Mouse (Mus musculus) forebrain, postnatal 0 days (tissue): Measurements from ENCODE around the gene Zfp428. TPM values are rescaled to one million over a fixed set of nuclear protein-coding genes. Genes with fewer than 3 reads are reported as not detected.

Source experiments
- ATAC-seq: fragments of 200-750 bp; cut with Nextera tagmentation; 2 replicates; pipeline ENCODE4 v1.8.0; 2017; ENCODE audit warnings: mild to moderate bottlenecking, moderate library complexity
- DNase-seq: peaks from one replicate; pipeline ENCODE4 v3.0.0-alpha.2; 2015
- H3K27ac ChIP-seq: fragments of 300-500 bp; sonication (generic); 2 replicates; pipeline ENCODE4 v1.5.1; 2014; ENCODE audit warnings: low read depth, mild to moderate bottlenecking, antibody characterized with exemption, low read length, moderate library complexity, mixed read lengths
- H3K27me3 ChIP-seq: fragments of 300-500 bp; sonication (generic); 2 replicates; pipeline ENCODE4 v1.6.1; 2014; ENCODE audit warnings: mild to moderate bottlenecking, low read length, mixed read lengths; ENCODE audit not compliant: insufficient read depth
- H3K36me3 ChIP-seq: fragments of 300-500 bp; sonication (generic); 2 replicates; pipeline ENCODE4 v1.6.1; 2014; ENCODE audit warnings: mild to moderate bottlenecking, moderate library complexity; ENCODE audit not compliant: insufficient read depth
- H3K4me1 ChIP-seq: fragments of 300-500 bp; sonication (generic); 2 replicates; pipeline ENCODE4 v1.6.1; 2014; ENCODE audit warnings: antibody characterized with exemption; ENCODE audit not compliant: insufficient read depth
- H3K4me2 ChIP-seq: fragments of 300-500 bp; sonication (generic); 2 replicates; pipeline ENCODE4 v1.6.1; 2014; ENCODE audit warnings: low read depth, mild to moderate bottlenecking, moderate library complexity
- H3K4me3 ChIP-seq: fragments of 300-500 bp; sonication (generic); 2 replicates; pipeline ENCODE4 v1.5.1; 2014; ENCODE audit warnings: low read depth, low read length, mixed read lengths
- H3K9ac ChIP-seq: fragments of 300-500 bp; sonication (generic); 2 replicates; pipeline ENCODE4 v1.6.1; 2014; ENCODE audit warnings: mild to moderate bottlenecking
- H3K9me3 ChIP-seq: fragments of 300-500 bp; sonication (generic); 2 replicates; pipeline ENCODE4 v1.6.1; 2016; ENCODE audit warnings: low read length
- CTCF ChIP-seq: sonication (generic); IDR thresholded peaks from 2 replicates; pipeline ENCODE4 v1.5.1; 2016; ENCODE audit warnings: antibody characterized with exemption, control low read depth, low read depth
- WGBS: fragments of 180-500 bp; shearing (Covaris S2); extraction: QIAGEN DNeasy Blood & Tissue Kit; methylation state at CpG from one replicate; pipeline ENCODE4 v1.1.7; 2014; 5-methylcytosine and 5-hydroxymethylcytosine counted together
- polyA plus RNA-seq: library from polyadenylated mRNA; unstranded; fragments of >200 nt; fragmentation: Nextera tagmentation; extraction: Ambion mirVana; gene quantifications from 2 replicates; pipeline ENCODE4 v1.2.1, GENCODE M21; 2015
- total RNA-seq: library from RNA; depleted of rRNA; stranded (reverse); fragments of >200 nt; gene quantifications from 2 replicates; pipeline ENCODE4 v1.2.3, GENCODE M21; 2014; rRNA removed

Zfp428 gene
- 196 and 242 TPM in 2 replicates for total RNA-seq
- 258 and 279 TPM in 2 replicates for polyA plus RNA-seq

- no peak for TF ChIP-seq CTCF
- peak; percentile 95 for DNase-seq
- 3% methylated on average over 83 of the region's 84 CpGs for WGBS
- H3K36me3 ChIP-seq = peaks cover 26% of the 10 kb centered on the region
- H3K27me3 ChIP-seq = no peaks in the 10 kb centered on the region
- H3K4me1 ChIP-seq = peaks cover 18% of the 10 kb centered on the region
- peak within 1 kb of the TSS; percentile 67 for H3K4me3 ChIP-seq
- H3K27ac ChIP-seq = peak within 1 kb of the TSS; percentile 100
- peak within 1 kb of the TSS; percentile 94 for H3K9ac ChIP-seq
- H3K9me3 ChIP-seq = no peaks in the 10 kb centered on the region
- ATAC-seq = peak; percentile 89
- H3K4me2 ChIP-seq = peak within 1 kb of the TSS; percentile 71
Measured at GRCm38 (mm10) chr7:24506838-24507725, at the start of gene Zfp428. Gene Zfp428, plus strand, starts transcription at chr7:24507006.

DNA sequence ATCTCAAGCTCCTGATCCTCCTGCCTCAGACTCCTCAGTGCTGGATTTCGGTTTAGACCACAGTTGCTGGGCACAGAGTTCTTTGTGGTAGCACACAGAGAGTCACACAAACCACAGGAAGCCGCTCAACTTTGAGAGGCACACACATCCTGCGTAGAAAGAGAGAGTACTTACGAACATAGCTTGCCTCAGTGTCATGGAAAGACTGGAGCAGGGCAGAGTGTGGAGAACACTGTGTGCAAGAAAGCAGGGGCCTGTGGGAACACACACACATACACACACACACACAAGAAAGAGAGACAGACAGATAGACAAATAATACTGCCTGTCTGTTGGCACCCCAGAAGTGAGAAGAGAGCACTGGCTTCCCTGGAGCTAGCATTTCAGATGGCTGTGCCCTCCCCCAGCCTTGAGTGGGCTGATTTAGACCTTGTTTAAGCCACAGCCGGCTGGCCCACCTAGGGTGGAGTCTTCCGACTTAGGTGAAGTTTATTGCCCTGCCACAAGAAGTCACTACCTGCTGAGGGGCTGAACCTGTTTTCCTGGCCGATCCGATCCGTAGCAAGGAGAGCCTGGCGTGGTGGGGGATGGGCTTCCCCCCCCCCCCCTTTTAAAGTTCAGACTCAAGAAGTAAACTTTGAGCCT lies 49.0 kb upstream of the Zfp428 start:
- ATAC-seq (no peak), DNase-seq (no peak)
- Histone ChIP-seq H3K4me3 (no peak overlapping the region), H3K9ac (no peak overlapping the region), H3K9me3 (no peaks in the 10 kb centered on the region), H3K36me3 (no peaks in the 10 kb centered on the region), H3K4me2 (no peak overlapping the region), H3K27ac (no peak overlapping the region), H3K4me1 (no peaks in the 10 kb centered on the region), H3K27me3 (no peaks in the 10 kb centered on the region; the same call in 1 of the 2 replicates)
- 71% methylated on average over 10 of the region's 10 CpGs for WGBS
- TF ChIP-seq CTCF = no peak

GRCm38 (mm10) chr7:24459440-24459839 lies 47.4 kb upstream of the Zfp428 start:
- H3K9ac ChIP-seq = no peak overlapping the region
- DNase-seq (no peak), ATAC-seq (no peak)
- no peak for TF ChIP-seq CTCF
- no peak overlapping the region for H3K4me3 ChIP-seq
- H3K27ac ChIP-seq = no peak overlapping the region
- H3K4me1 ChIP-seq = no peaks in the 10 kb centered on the region
- no peaks in the 10 kb centered on the region; the same call in none of the 2 replicates for H3K27me3 ChIP-seq
- 76% methylated on average over 5 of the region's 5 CpGs for WGBS
- no peaks in the 10 kb centered on the region for H3K9me3 ChIP-seq
- no peak overlapping the region for H3K4me2 ChIP-seq
- H3K36me3 ChIP-seq = no peaks in the 10 kb centered on the region

- Histone ChIP-seq H3K9ac (no peak overlapping the region), H3K4me1 (no peaks in the 10 kb centered on the region), H3K4me3 (no peak overlapping the region), H3K9me3 (no peaks in the 10 kb centered on the region), H3K27ac (no peak overlapping the region), H3K27me3 (no peaks in the 10 kb centered on the region; the same call in none of the 2 replicates), H3K4me2 (no peak overlapping the region), H3K36me3 (no peaks in the 10 kb centered on the region)
- TF ChIP-seq CTCF = no peak
- no peak for ATAC-seq
- 66% methylated on average over 3 of the region's 3 CpGs for WGBS
- no peak for DNase-seq
Measured at GRCm38 (mm10) chr7:24459843-24460242, 47.0 kb upstream of the Zfp428 start.

- 64% methylated on average over 14 of the region's 14 CpGs for WGBS
- Histone ChIP-seq H3K4me3 (no peak overlapping the region), H3K27ac (no peak overlapping the region), H3K4me1 (no peaks in the 10 kb centered on the region), H3K4me2 (no peak overlapping the region), H3K9ac (no peak overlapping the region), H3K36me3 (no peaks in the 10 kb centered on the region), H3K9me3 (no peaks in the 10 kb centered on the region), H3K27me3 (no peaks in the 10 kb centered on the region; the same call in none of the 2 replicates)
- ATAC-seq = no peak
- DNase-seq = no peak
- no peak for TF ChIP-seq CTCF
Measured at GRCm38 (mm10) chr7:24461376-24462051, 45.3 kb upstream of the Zfp428 start.

GRCm38 (mm10) chr7:24462388-24463319 lies 44.2 kb upstream of the Zfp428 start, which contains the start of gene Plaur:
Gene Plaur, plus strand, starts transcription at chr7:24462484.
- Histone ChIP-seq H3K4me2 (peak within 1 kb of the TSS; percentile 13; the same call in 1 of the 2 replicates), H3K4me3 (no peak within 1 kb of the TSS), H3K27ac (no peak within 1 kb of the TSS), H3K36me3 (no peaks in the 10 kb centered on the region), H3K27me3 (no peaks in the 10 kb centered on the region; the same call in none of the 2 replicates), H3K9ac (no peak within 1 kb of the TSS), H3K4me1 (no peaks in the 10 kb centered on the region), H3K9me3 (no peaks in the 10 kb centered on the region)
- TF ChIP-seq CTCF = no peak
- DNase-seq (no peak), ATAC-seq (no peak)
- WGBS = 7% methylated on average over 27 of the region's 27 CpGs
